Mouse (Mus musculus): ENCODE results near the gene Adrb1. TPM values are rescaled to one million over a fixed set of nuclear protein-coding genes. Genes with fewer than 3 reads are reported as not detected.
"Not testable (repeated sequence)": the region's sequence is repeated elsewhere in the genome, so short reads cannot be mapped to it uniquely, and the experiment has no call there.

Gene Adrb1
- polyA plus RNA-seq, 1 experiment, result not detected

GRCm38 (mm10) chr19:56750709-56751108 lies 28.7 kb downstream of the Adrb1 start:
- Histone ChIP-seq H3K4me1 (ENCODE audit: control insufficient read depth, insufficient read depth, low read length) (no peaks in the 10 kb centered on the region), H3K4me3 (ENCODE audit: insufficient read depth, low read depth, low read length) (no peak overlapping the region), H3K27ac (ENCODE audit: insufficient read depth, low read depth, low read length) (no peak overlapping the region)
- WGBS, result 56% methylated on average over 4 of the region's 4 CpGs
- TF ChIP-seq CTCF (IDR thresholded peaks at IDR 0.05; ENCODE audit: insufficient read depth, low read depth, low read length) (no peak), POLR2A (IDR thresholded peaks at IDR 0.05; ENCODE audit: insufficient read depth, low read depth, low read length) (no peak)

- 98% methylated on average over 2 of the region's 2 CpGs for WGBS
- not testable (repeated sequence) for H3K27ac ChIP-seq (ENCODE audit: insufficient read depth, low read depth, low read length); H3K4me3 ChIP-seq (ENCODE audit: insufficient read depth, low read depth, low read length); H3K4me1 ChIP-seq (ENCODE audit: control insufficient read depth, insufficient read depth, low read length)
Observed at GRCm38 (mm10) chr19:56754456-56754855, 32.5 kb downstream of the Adrb1 start.

- no peak overlapping the region for H3K27ac ChIP-seq (ENCODE audit: insufficient read depth, low read depth, low read length)
- peaks cover 3% of the 10 kb centered on the region for H3K4me1 ChIP-seq (ENCODE audit: control insufficient read depth, insufficient read depth, low read length)
- H3K4me3 ChIP-seq (ENCODE audit: insufficient read depth, low read depth, low read length), result no peak overlapping the region
- 83% methylated on average over 10 of the region's 10 CpGs for WGBS
- TF ChIP-seq CTCF (IDR thresholded peaks at IDR 0.05; ENCODE audit: insufficient read depth, low read depth, low read length), result no peak
- no peak for TF ChIP-seq POLR2A (IDR thresholded peaks at IDR 0.05; ENCODE audit: insufficient read depth, low read depth, low read length)
Observed at GRCm38 (mm10) chr19:56756412-56756811, 34.4 kb downstream of the Adrb1 start.

GRCm38 (mm10) chr19:56758311-56758710 lies 36.3 kb downstream of the Adrb1 start:
- TF ChIP-seq CTCF (IDR thresholded peaks at IDR 0.05; ENCODE audit: insufficient read depth, low read depth, low read length) (no peak), POLR2A (IDR thresholded peaks at IDR 0.05; ENCODE audit: insufficient read depth, low read depth, low read length) (no peak)
- peaks cover 3% of the 10 kb centered on the region for H3K4me1 ChIP-seq (ENCODE audit: control insufficient read depth, insufficient read depth, low read length)
- WGBS, result 100% methylated on average over 2 of the region's 2 CpGs
- no peak overlapping the region for H3K27ac ChIP-seq (ENCODE audit: insufficient read depth, low read depth, low read length)
- H3K4me3 ChIP-seq (ENCODE audit: insufficient read depth, low read depth, low read length), result no peak overlapping the region

- WGBS, result 55% methylated on average over 4 of the region's 4 CpGs
Observed at GRCm38 (mm10) chr19:56759740-56760139, 37.7 kb downstream of the Adrb1 start.

GRCm38 (mm10) chr19:56760306-56760940 lies 38.4 kb downstream of the Adrb1 start:
- TF ChIP-seq CTCF (IDR thresholded peaks at IDR 0.05; ENCODE audit: insufficient read depth, low read depth, low read length) (no peak), POLR2A (IDR thresholded peaks at IDR 0.05; ENCODE audit: insufficient read depth, low read depth, low read length) (no peak)
- H3K27ac ChIP-seq (ENCODE audit: insufficient read depth, low read depth, low read length), result no peak overlapping the region
- H3K4me1 ChIP-seq (ENCODE audit: control insufficient read depth, insufficient read depth, low read length), result peaks cover 3% of the 10 kb centered on the region
- WGBS, result 83% methylated on average over 8 of the region's 8 CpGs
- no peak overlapping the region for H3K4me3 ChIP-seq (ENCODE audit: insufficient read depth, low read depth, low read length)

More at GRCm38 (mm10) chr19:56759740-56760139, 37.7 kb downstream of the Adrb1 start:
- peaks cover 3% of the 10 kb centered on the region for H3K4me1 ChIP-seq (ENCODE audit: control insufficient read depth, insufficient read depth, low read length)
- no peak for TF ChIP-seq CTCF (IDR thresholded peaks at IDR 0.05; ENCODE audit: insufficient read depth, low read depth, low read length)
- TF ChIP-seq POLR2A (IDR thresholded peaks at IDR 0.05; ENCODE audit: insufficient read depth, low read depth, low read length), result no peak
- no peak overlapping the region for H3K27ac ChIP-seq (ENCODE audit: insufficient read depth, low read depth, low read length)
- no peak overlapping the region for H3K4me3 ChIP-seq (ENCODE audit: insufficient read depth, low read depth, low read length)

- TF ChIP-seq CTCF (IDR thresholded peaks at IDR 0.05; ENCODE audit: insufficient read depth, low read depth, low read length) (no peak), POLR2A (IDR thresholded peaks at IDR 0.05; ENCODE audit: insufficient read depth, low read depth, low read length) (no peak)
- WGBS, result 95% methylated on average over 5 of the region's 5 CpGs
- H3K4me1 ChIP-seq (ENCODE audit: control insufficient read depth, insufficient read depth, low read length), result peaks cover 3% of the 10 kb centered on the region
- no peak overlapping the region for H3K27ac ChIP-seq (ENCODE audit: insufficient read depth, low read depth, low read length)
- no peak overlapping the region for H3K4me3 ChIP-seq (ENCODE audit: insufficient read depth, low read depth, low read length)
Observed at GRCm38 (mm10) chr19:56761096-56761495, 39.1 kb downstream of the Adrb1 start.

- no peak overlapping the region for H3K27ac ChIP-seq (ENCODE audit: insufficient read depth, low read depth, low read length)
- TF ChIP-seq CTCF (IDR thresholded peaks at IDR 0.05; ENCODE audit: insufficient read depth, low read depth, low read length) (no peak), POLR2A (IDR thresholded peaks at IDR 0.05; ENCODE audit: insufficient read depth, low read depth, low read length) (no peak)
- WGBS, result 86% methylated on average over 2 of the region's 2 CpGs
- no peak overlapping the region for H3K4me3 ChIP-seq (ENCODE audit: insufficient read depth, low read depth, low read length)
- H3K4me1 ChIP-seq (ENCODE audit: control insufficient read depth, insufficient read depth, low read length), result peaks cover 3% of the 10 kb centered on the region
Observed at GRCm38 (mm10) chr19:56761727-56762126, 39.7 kb downstream of the Adrb1 start.

GRCm38 (mm10) chr19:56762686-56763085 lies 40.7 kb downstream of the Adrb1 start:
- TF ChIP-seq CTCF (IDR thresholded peaks at IDR 0.05; ENCODE audit: insufficient read depth, low read depth, low read length) (no peak), POLR2A (IDR thresholded peaks at IDR 0.05; ENCODE audit: insufficient read depth, low read depth, low read length) (no peak)
- no peak overlapping the region for H3K27ac ChIP-seq (ENCODE audit: insufficient read depth, low read depth, low read length)
- H3K4me3 ChIP-seq (ENCODE audit: insufficient read depth, low read depth, low read length), result no peak overlapping the region
- peaks cover 3% of the 10 kb centered on the region for H3K4me1 ChIP-seq (ENCODE audit: control insufficient read depth, insufficient read depth, low read length)
- WGBS, result 98% methylated on average over 4 of the region's 4 CpGs

GRCm38 (mm10) chr19:56769024-56769423 lies 47.0 kb downstream of the Adrb1 start:
- WGBS, result 74% methylated on average over 9 of the region's 9 CpGs
- no peak overlapping the region for H3K4me3 ChIP-seq (ENCODE audit: insufficient read depth, low read depth, low read length)

More at GRCm38 (mm10) chr19:56769024-56769423, 47.0 kb downstream of the Adrb1 start:
- Histone ChIP-seq H3K27ac (ENCODE audit: insufficient read depth, low read depth, low read length) (no peak overlapping the region), H3K4me1 (ENCODE audit: control insufficient read depth, insufficient read depth, low read length) (no peaks in the 10 kb centered on the region)
- TF ChIP-seq CTCF (IDR thresholded peaks at IDR 0.05; ENCODE audit: insufficient read depth, low read depth, low read length) (no peak), POLR2A (IDR thresholded peaks at IDR 0.05; ENCODE audit: insufficient read depth, low read depth, low read length) (no peak)

Data from olfactory bulb, adult 2 months (tissue).